Mouse (Mus musculus): ENCODE data around the gene Map6.
"Not testable (repeated sequence)": the region's sequence is repeated elsewhere in the genome, so short reads cannot be mapped to it uniquely, and the experiment has no call there.

The Map6 gene

GRCm38 (mm10) chr7:99355731-99356131 is 88.5 kb downstream of the Map6 start:
- DNase-seq (ENCODE audit: low read depth, low spot score) = no peak

GRCm38 (mm10) chr7:99356244-99356930 is 89.1 kb downstream of the Map6 start:
- no peak for DNase-seq (ENCODE audit: low read depth, low spot score)

- no peak for DNase-seq (ENCODE audit: low read depth, low spot score)
These were observed 90.0 kb downstream of the Map6 start for GRCm38 (mm10) chr7:99357201-99357600.

- DNase-seq (ENCODE audit: low read depth, low spot score) = no peak
These were observed 91.1 kb downstream of the Map6 start for GRCm38 (mm10) chr7:99358371-99358770.

GRCm38 (mm10) chr7:99360021-99360802 is 93.0 kb downstream of the Map6 start:
- no peak for DNase-seq (ENCODE audit: low read depth, low spot score)

- DNase-seq (ENCODE audit: low read depth, low spot score) = no peak
These were observed 93.7 kb downstream of the Map6 start for GRCm38 (mm10) chr7:99360803-99361414.

- DNase-seq (ENCODE audit: low read depth, low spot score) = no peak
These were observed 94.9 kb downstream of the Map6 start for GRCm38 (mm10) chr7:99362137-99362536.

GRCm38 (mm10) chr7:99365069-99365468 is 97.8 kb downstream of the Map6 start:
- no peak for DNase-seq (ENCODE audit: low read depth, low spot score)

- DNase-seq (ENCODE audit: low read depth, low spot score) = no peak
These were observed 99.5 kb downstream of the Map6 start for GRCm38 (mm10) chr7:99366716-99367115.

GRCm38 (mm10) chr7:99374325-99374724 is 107.1 kb downstream of the Map6 start:
- DNase-seq (ENCODE audit: low read depth, low spot score) = not testable (repeated sequence)

GRCm38 (mm10) chr7:99375455-99375854 is 108.2 kb downstream of the Map6 start:
- peak; percentile 24 for DNase-seq (ENCODE audit: low read depth, low spot score)

GRCm38 (mm10) chr7:99378870-99379269 is 111.6 kb downstream of the Map6 start:
- no peak for DNase-seq (ENCODE audit: low read depth, low spot score)

- DNase-seq (ENCODE audit: low read depth, low spot score) = no peak
These were observed 113.4 kb downstream of the Map6 start for GRCm38 (mm10) chr7:99380491-99381213.

- DNase-seq (ENCODE audit: low read depth, low spot score) = peak; percentile 62
These were observed 114.2 kb downstream of the Map6 start, which contains the start of gene Gdpd5 for GRCm38 (mm10) chr7:99381214-99382087. TSS of gene Gdpd5 (plus strand) at chr7:99381414.

GRCm38 (mm10) chr7:99382088-99383000 is 115.1 kb downstream of the Map6 start:
- no peak for DNase-seq (ENCODE audit: low read depth, low spot score)

- DNase-seq (ENCODE audit: low read depth, low spot score) = no peak
These were observed 116.0 kb downstream of the Map6 start for GRCm38 (mm10) chr7:99383246-99383645.

- DNase-seq (ENCODE audit: low read depth, low spot score) = no peak
These were observed 116.9 kb downstream of the Map6 start for GRCm38 (mm10) chr7:99384101-99384611.

GRCm38 (mm10) chr7:99386030-99386429 is 118.8 kb downstream of the Map6 start:
- no peak for DNase-seq (ENCODE audit: low read depth, low spot score)

All from c-Kit-negative CD71-positive TER-119-positive erythroid progenitor cells, embryonic 14.5 days (primary cell).